Mouse (Mus musculus) G1E (cell line): ENCODE results near the gene Olfr348. TPM values are rescaled to one million over a fixed set of nuclear protein-coding genes. Genes with fewer than 3 reads are reported as not detected.

Source experiments
- ATAC-seq: 2 replicates; pipeline ENCODE4 v1.8.0; 2016; ENCODE audit warnings: mild to moderate bottlenecking; ENCODE audit not compliant: insufficient number of reproducible peaks, poor library complexity, low FRiP score, severe bottlenecking; ENCODE audit errors: extremely low read depth
- DNase-seq: peaks from one replicate; pipeline ENCODE4 v3.0.0; 2012; ENCODE audit warnings: low spot score
- H3K27me3 ChIP-seq: 2 replicates; pipeline ENCODE4 v1.6.1; 2012; ENCODE audit warnings: mild to moderate bottlenecking, low read length, inconsistent platforms; ENCODE audit not compliant: insufficient read depth
- H3K36me3 ChIP-seq: replicated peaks from 2 replicates; pipeline ENCODE3; 2012; ENCODE audit warnings: mild to moderate bottlenecking, inconsistent platforms
- H3K4me1 ChIP-seq: 2 replicates; pipeline ENCODE4 v1.6.1; 2012; ENCODE audit warnings: low read depth, low read length, inconsistent platforms, mixed read lengths; ENCODE audit not compliant: insufficient read depth
- H3K4me3 ChIP-seq: 2 replicates; pipeline ENCODE4 v1.5.1; 2012; ENCODE audit warnings: low read depth, mild to moderate bottlenecking, inconsistent platforms, low read length, moderate library complexity, mixed read lengths
- H3K9me3 ChIP-seq: replicated peaks from 2 replicates; pipeline ENCODE4 v1.6.1; 2012; ENCODE audit warnings: inconsistent platforms
- CTCF ChIP-seq: IDR thresholded peaks from 2 replicates; pipeline ENCODE4 v1.5.1; 2012; ENCODE audit warnings: low read depth, low read length, inconsistent platforms, mixed read lengths
- GATA1 ChIP-seq: IDR thresholded peaks from 2 replicates; pipeline ENCODE4 v1.6.1; 2012; ENCODE audit warnings: borderline replicate concordance, low read length, inconsistent platforms, mixed read lengths
- GATA2 ChIP-seq: IDR thresholded peaks from 2 replicates; pipeline ENCODE4 v1.6.1; 2012; ENCODE audit warnings: low read depth, low read length, inconsistent platforms, borderline replicate concordance
- POLR2AphosphoS5 ChIP-seq: IDR thresholded peaks from 2 replicates; pipeline ENCODE4 v1.6.1; 2012; ENCODE audit warnings: low read depth, low read length, inconsistent platforms; ENCODE audit not compliant: insufficient replicate concordance
- TAL1 ChIP-seq: conservative IDR thresholded peaks from 2 replicates; pipeline ENCODE4 v1.6.1; 2012; ENCODE audit warnings: low read depth, low read length, inconsistent platforms, mixed read lengths
- polyA plus RNA-seq: library from polyadenylated mRNA; stranded (reverse); fragments of >175 nt; gene quantifications from 2 replicates; pipeline ENCODE4 v1.2.3, GENCODE M21; 2012
- total RNA-seq, 2 experiments: library from RNA; stranded (forward) in 1 of 2; stranded (reverse) in 1 of 2; fragments of 200-1000 nt in 1 of 2; fragments of >200 nt in 1 of 2; fragmentation: Nextera tagmentation in 1 of 2; gene quantifications; 2 replicates each; pipeline ENCODE4 v1.2.3; 2014 to 2017

Olfr348 gene
- total RNA-seq (2014; fragmentation: Nextera tagmentation) (not detected in 2 replicates), total RNA-seq (2017) (0.06 and 0.11 TPM in 2 replicates), polyA plus RNA-seq (not detected in 2 replicates)

DNA sequence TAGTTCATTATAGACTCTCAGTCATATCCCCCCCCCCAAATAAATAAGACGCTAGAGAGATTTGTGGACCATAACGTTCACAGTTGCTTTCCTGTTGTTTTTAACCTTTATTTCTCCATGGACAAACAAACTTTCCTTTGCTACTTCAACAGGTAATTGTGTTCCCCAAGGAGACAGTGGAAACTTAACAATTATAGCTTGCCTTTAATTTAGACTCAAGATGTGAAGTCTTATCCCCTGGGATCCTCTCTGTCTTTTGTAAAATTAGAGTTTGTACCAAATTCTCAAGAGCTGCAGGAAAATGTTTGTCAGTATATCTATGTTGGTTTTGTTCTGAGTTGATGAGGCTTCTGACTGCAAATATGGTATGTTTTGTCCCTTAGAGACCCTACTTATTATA lies at the start of gene Olfr348:
TSS of gene Olfr348 (plus strand) at position 301 of the 400 bp plus-strand sequence.
- H3K27me3 ChIP-seq, result no peaks in the 10 kb centered on the region
- no peak for ATAC-seq
- no peaks in the 10 kb centered on the region for H3K36me3 ChIP-seq
- no peak for DNase-seq
- no peaks in the 10 kb centered on the region for H3K9me3 ChIP-seq
- H3K4me1 ChIP-seq, result no peaks in the 10 kb centered on the region
- TF ChIP-seq GATA1 (no peak), GATA2 (no peak), POLR2AphosphoS5 (no peak), TAL1 (no peak)
- no peak within 1 kb of the TSS for H3K4me3 ChIP-seq

DNA sequence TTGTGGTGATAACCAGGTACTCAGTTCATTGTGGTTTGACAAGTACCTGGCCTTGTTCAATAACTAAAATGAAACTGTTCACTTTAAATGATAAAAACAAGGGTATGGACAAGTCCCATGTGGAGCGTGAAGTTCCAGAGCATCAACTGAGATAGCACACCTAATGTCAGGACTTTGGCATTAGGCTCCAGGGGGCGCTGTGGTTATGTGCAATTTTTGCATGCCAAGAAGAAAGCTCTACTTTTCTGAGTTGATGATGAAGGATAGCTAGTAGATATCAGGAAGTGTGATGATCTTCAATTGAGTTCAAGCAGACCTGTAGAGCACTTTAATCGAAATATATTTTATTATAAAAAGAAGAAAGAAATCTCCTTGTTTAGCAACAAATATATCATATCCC lies 47.9 kb upstream of the Olfr348 start:
- Histone ChIP-seq H3K4me3 (no peak overlapping the region), H3K9me3 (no peaks in the 10 kb centered on the region), H3K4me1 (no peaks in the 10 kb centered on the region), H3K36me3 (no peaks in the 10 kb centered on the region), H3K27me3 (no peaks in the 10 kb centered on the region)
- DNase-seq (no peak), ATAC-seq (no peak)
- TF ChIP-seq POLR2AphosphoS5 (no peak), TAL1 (no peak), GATA2 (no peak), GATA1 (no peak), CTCF (no peak)

DNA sequence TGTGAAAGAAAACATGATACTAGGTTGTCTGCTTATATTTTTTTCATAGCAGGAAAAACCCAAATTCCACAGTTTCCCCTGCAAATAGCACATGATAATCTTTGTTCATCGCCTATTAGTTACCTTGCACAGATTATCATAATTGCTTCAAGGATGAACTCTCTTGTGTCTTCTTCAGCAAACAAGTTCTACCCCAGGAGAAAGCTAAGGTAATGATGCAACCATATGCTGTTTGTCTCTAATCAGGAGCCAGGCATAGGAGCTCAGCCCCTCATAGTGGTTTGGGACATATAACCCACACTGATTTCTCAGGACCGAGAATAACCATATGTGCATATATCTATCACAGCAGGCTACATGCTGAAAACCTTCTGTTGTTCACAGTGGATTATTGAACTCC lies 6.2 kb downstream of the Olfr348 start, which contains the start of gene Olfr50:
TSS of gene Olfr50 (plus strand) at position 301 of the 400 bp plus-strand sequence.
- ATAC-seq (no peak), DNase-seq (no peak)
- H3K4me1 ChIP-seq, result no peaks in the 10 kb centered on the region
- H3K27me3 ChIP-seq, result no peaks in the 10 kb centered on the region
- no peaks in the 10 kb centered on the region for H3K36me3 ChIP-seq
- H3K4me3 ChIP-seq, result no peak within 1 kb of the TSS
- TF ChIP-seq POLR2AphosphoS5, result no peak
- TF ChIP-seq TAL1, result no peak
- no peak for TF ChIP-seq GATA1
- TF ChIP-seq CTCF, result no peak
- TF ChIP-seq GATA2, result no peak
- no peaks in the 10 kb centered on the region for H3K9me3 ChIP-seq

DNA sequence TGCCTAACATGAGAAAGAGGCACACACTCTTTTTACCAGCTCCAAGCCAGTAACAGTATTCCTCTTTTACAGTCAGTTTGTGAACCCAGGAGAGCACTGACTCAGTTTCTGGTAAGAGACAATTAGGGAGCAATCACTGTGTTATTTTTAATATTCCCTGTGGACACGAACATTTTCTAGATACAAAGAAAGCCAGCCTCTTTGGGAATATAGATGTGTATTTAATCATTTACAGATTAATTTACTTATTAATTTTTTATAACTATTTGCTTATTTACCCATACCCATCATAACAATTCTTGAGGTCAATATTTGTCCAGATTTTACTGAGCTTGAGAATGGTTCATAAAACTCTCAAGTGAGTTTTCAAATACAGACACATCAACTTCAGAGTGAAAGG lies 32.9 kb downstream of the Olfr348 start, which contains the start of gene Olfr3:
TSS of gene Olfr3 (minus strand) at position 101 of the 400 bp plus-strand sequence.
- no peak for ATAC-seq
- TF ChIP-seq GATA2, result no peak
- no peak for TF ChIP-seq GATA1
- no peak for TF ChIP-seq CTCF

More for the DNA sequence above, 32.9 kb downstream of the Olfr348 start, which contains the start of gene Olfr3:
- peaks cover 7% of the 10 kb centered on the region; the same call in 1 of the 2 replicates for H3K9me3 ChIP-seq
- H3K4me3 ChIP-seq, result no peak within 1 kb of the TSS
- DNase-seq, result no peak
- no peaks in the 10 kb centered on the region for H3K27me3 ChIP-seq
- no peaks in the 10 kb centered on the region for H3K36me3 ChIP-seq
- H3K4me1 ChIP-seq, result no peaks in the 10 kb centered on the region

Other genes with a start within 250 kb of the Olfr348 start
- gene Olfr344, start 217.6 kb upstream of the Olfr348 start, total RNA-seq (2014; fragmentation: Nextera tagmentation), result not detected in 2 replicates
- gene Olfr344, start 217.6 kb upstream of the Olfr348 start, total RNA-seq (2017), result 0.06 and 0.38 TPM in 2 replicates
- gene Olfr344, start 217.6 kb upstream of the Olfr348 start, polyA plus RNA-seq, result not detected in 2 replicates
- gene Olfr345, start 144.2 kb upstream of the Olfr348 start, total RNA-seq (2014; fragmentation: Nextera tagmentation), result not detected in 2 replicates
- 0.22 TPM in 1 of 2 replicates, not detected in the other for gene Olfr345, start 144.2 kb upstream of the Olfr348 start, total RNA-seq (2017)
- gene Olfr345, start 144.2 kb upstream of the Olfr348 start, polyA plus RNA-seq, result not detected in 2 replicates
- not detected in 2 replicates for gene Olfr346, start 98.5 kb upstream of the Olfr348 start, total RNA-seq (2014; fragmentation: Nextera tagmentation)
- gene Olfr346, start 98.5 kb upstream of the Olfr348 start, total RNA-seq (2017), result under 0.01 TPM in 1 of 2 replicates, not detected in the other
- not detected in 2 replicates for gene Olfr346, start 98.5 kb upstream of the Olfr348 start, polyA plus RNA-seq
- gene Olfr347, start 52.4 kb upstream of the Olfr348 start, total RNA-seq (2014; fragmentation: Nextera tagmentation), result not detected in 2 replicates
- gene Olfr347, start 52.4 kb upstream of the Olfr348 start, total RNA-seq (2017), result 0.33 TPM in 1 of 2 replicates, not detected in the other
- not detected in 2 replicates for gene Olfr347, start 52.4 kb upstream of the Olfr348 start, polyA plus RNA-seq
- not detected in 2 replicates for gene Olfr50, start 6.3 kb downstream of the Olfr348 start, total RNA-seq (2014; fragmentation: Nextera tagmentation)
- 0.05 and 0.06 TPM in 2 replicates for gene Olfr50, start 6.3 kb downstream of the Olfr348 start, total RNA-seq (2017)
- gene Olfr50, start 6.3 kb downstream of the Olfr348 start, polyA plus RNA-seq, result not detected in 2 replicates
- gene Olfr3, start 32.8 kb downstream of the Olfr348 start, total RNA-seq (2014; fragmentation: Nextera tagmentation), result not detected in 2 replicates
- 0.11 and 0.12 TPM in 2 replicates for gene Olfr3, start 32.8 kb downstream of the Olfr348 start, total RNA-seq (2017)
- not detected in 2 replicates for gene Olfr3, start 32.8 kb downstream of the Olfr348 start, polyA plus RNA-seq
- not detected in 2 replicates for gene Olfr350, start 62.0 kb downstream of the Olfr348 start, total RNA-seq (2014; fragmentation: Nextera tagmentation)
- gene Olfr350, start 62.0 kb downstream of the Olfr348 start, total RNA-seq (2017), result 0.22 and 0.23 TPM in 2 replicates
- gene Olfr350, start 62.0 kb downstream of the Olfr348 start, polyA plus RNA-seq, result not detected in 2 replicates
- gene Olfr351, start 78.4 kb downstream of the Olfr348 start, total RNA-seq (2014; fragmentation: Nextera tagmentation), result not detected in 2 replicates
- 0.16 and 0.41 TPM in 2 replicates for gene Olfr351, start 78.4 kb downstream of the Olfr348 start, total RNA-seq (2017)
- gene Olfr351, start 78.4 kb downstream of the Olfr348 start, polyA plus RNA-seq, result not detected in 2 replicates
- gene Olfr352, start 84.2 kb downstream of the Olfr348 start, total RNA-seq (2014; fragmentation: Nextera tagmentation), result not detected in 2 replicates
- 0.05 TPM in 1 of 2 replicates, not detected in the other for gene Olfr352, start 84.2 kb downstream of the Olfr348 start, total RNA-seq (2017)
- gene Olfr352, start 84.2 kb downstream of the Olfr348 start, polyA plus RNA-seq, result not detected in 2 replicates
- not detected in 2 replicates for gene Olfr353, start 108.7 kb downstream of the Olfr348 start, total RNA-seq (2014; fragmentation: Nextera tagmentation)
- gene Olfr353, start 108.7 kb downstream of the Olfr348 start, total RNA-seq (2017), result 0.05 and 0.12 TPM in 2 replicates
- gene Olfr353, start 108.7 kb downstream of the Olfr348 start, polyA plus RNA-seq, result not detected in 2 replicates
- not detected in 2 replicates for gene Olfr354, start 121.4 kb downstream of the Olfr348 start, total RNA-seq (2014; fragmentation: Nextera tagmentation)
- 0.16 and 0.17 TPM in 2 replicates for gene Olfr354, start 121.4 kb downstream of the Olfr348 start, total RNA-seq (2017)
- not detected in 2 replicates for gene Olfr354, start 121.4 kb downstream of the Olfr348 start, polyA plus RNA-seq
- not detected in 2 replicates for gene Olfr355, start 144.6 kb downstream of the Olfr348 start, total RNA-seq (2014; fragmentation: Nextera tagmentation)
- 0.06 and 0.11 TPM in 2 replicates for gene Olfr355, start 144.6 kb downstream of the Olfr348 start, total RNA-seq (2017)
- gene Olfr355, start 144.6 kb downstream of the Olfr348 start, polyA plus RNA-seq, result not detected in 2 replicates
- gene Olfr356, start 152.8 kb downstream of the Olfr348 start, total RNA-seq (2014; fragmentation: Nextera tagmentation), result not detected in 2 replicates
- not detected in 2 replicates for gene Olfr356, start 152.8 kb downstream of the Olfr348 start, total RNA-seq (2017)
- not detected in 2 replicates for gene Olfr356, start 152.8 kb downstream of the Olfr348 start, polyA plus RNA-seq
- not detected in 2 replicates for gene Olfr357, start 209.6 kb downstream of the Olfr348 start, total RNA-seq (2014; fragmentation: Nextera tagmentation)
- gene Olfr357, start 209.6 kb downstream of the Olfr348 start, total RNA-seq (2017), result 0.06 and 0.11 TPM in 2 replicates
- not detected in 2 replicates for gene Olfr357, start 209.6 kb downstream of the Olfr348 start, polyA plus RNA-seq
- gene Olfr358, start 225.1 kb downstream of the Olfr348 start, total RNA-seq (2014; fragmentation: Nextera tagmentation), result not detected in 2 replicates
- 0.05 and 0.06 TPM in 2 replicates for gene Olfr358, start 225.1 kb downstream of the Olfr348 start, total RNA-seq (2017)
- not detected in 2 replicates for gene Olfr358, start 225.1 kb downstream of the Olfr348 start, polyA plus RNA-seq